Mouse (Mus musculus) limb, embryonic 14.5 days (tissue): ENCODE measurements at regions not wholly inside any gene's neighbourhood (a gene's known extent, or its start where the extent isn't known, plus 50 kb on each side); places are given as distances from the start of the nearest gene placed in this dataset.

Source experiments
- ATAC-seq: fragments of 200-750 bp; cut with Nextera tagmentation; 2 replicates; pipeline ENCODE4 v1.8.0; 2017; ENCODE audit warnings: low read depth, moderate number of reproducible peaks, moderate TSS enrichment; ENCODE audit not compliant: low FRiP score
- DNase-seq: peaks from one replicate; pipeline ENCODE4 v3.0.0-alpha.2; 2015; ENCODE audit warnings: low spot score
- H3K27ac ChIP-seq: fragments of 300-500 bp; sonication (generic); replicated peaks from 2 replicates; pipeline ENCODE4 v1.5.1; 2014; ENCODE audit warnings: low read depth, mild to moderate bottlenecking, low read length, moderate library complexity, mixed read lengths
- H3K27me3 ChIP-seq: fragments of 300-500 bp; sonication (generic); 2 replicates; pipeline ENCODE4 v1.6.1; 2014; ENCODE audit warnings: low read length, mixed read lengths; ENCODE audit not compliant: control insufficient read depth, insufficient read depth
- H3K36me3 ChIP-seq: fragments of 300-500 bp; sonication (generic); 2 replicates; pipeline ENCODE4 v1.6.1; 2014; ENCODE audit warnings: mild to moderate bottlenecking, low read length, moderate library complexity, mixed read lengths; ENCODE audit not compliant: control insufficient read depth, insufficient read depth
- H3K4me1 ChIP-seq: fragments of 300-500 bp; sonication (generic); 2 replicates; pipeline ENCODE4 v1.6.1; 2014; ENCODE audit warnings: antibody characterized with exemption, low read length, mixed read lengths; ENCODE audit not compliant: control insufficient read depth, insufficient read depth
- H3K4me2 ChIP-seq: fragments of 300-500 bp; sonication (generic); replicated peaks from 2 replicates; pipeline ENCODE4 v1.6.1; 2014; ENCODE audit warnings: low read depth, mild to moderate bottlenecking, low read length, moderate library complexity; ENCODE audit not compliant: severe bottlenecking
- H3K4me3 ChIP-seq: fragments of 300-500 bp; sonication (generic); replicated peaks from 2 replicates; pipeline ENCODE4 v1.5.1; 2014; ENCODE audit warnings: low read length
- H3K9ac ChIP-seq: fragments of 300-500 bp; sonication (generic); 2 replicates; pipeline ENCODE4 v1.6.1; 2014; ENCODE audit warnings: mild to moderate bottlenecking, low read depth, low read length, moderate library complexity; ENCODE audit not compliant: severe bottlenecking
- H3K9me3 ChIP-seq: fragments of 300-500 bp; sonication (generic); 2 replicates; pipeline ENCODE4 v1.6.1; 2016; ENCODE audit warnings: low read length; ENCODE audit not compliant: control insufficient read depth
- POLR2A ChIP-seq: fragments of 200-500 bp; IDR thresholded peaks from 2 replicates; pipeline ENCODE4 v1.8.0; 2012; ENCODE audit warnings: inconsistent platforms, mild to moderate bottlenecking, moderate library complexity, borderline replicate concordance; ENCODE audit not compliant: insufficient read depth, insufficient read length; ENCODE audit errors: extremely low read depth
- WGBS: fragments of 180-500 bp; shearing (Covaris S2); extraction: QIAGEN DNeasy Blood & Tissue Kit; methylation state at CpG from one replicate; pipeline ENCODE4 v1.1.7; 2014; 5-methylcytosine and 5-hydroxymethylcytosine counted together

DNA sequence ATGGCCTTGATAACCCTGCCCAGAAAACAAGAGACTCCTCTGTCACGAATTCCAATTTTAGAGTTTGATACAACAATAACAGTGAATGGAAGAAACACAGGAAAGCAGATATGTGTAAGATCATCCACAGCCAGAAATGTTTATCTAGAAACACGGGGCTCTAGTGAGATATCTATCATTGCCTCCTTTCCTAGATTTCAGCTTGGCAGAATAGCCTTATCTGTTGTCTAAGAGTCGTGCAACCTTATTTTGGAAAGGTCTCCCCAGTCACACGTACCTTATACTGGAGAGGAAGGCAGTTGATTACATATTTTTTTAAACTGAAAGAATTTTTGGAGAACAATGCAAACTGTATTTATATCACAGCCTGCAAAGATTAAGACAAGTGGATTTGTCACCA lies 61.6 kb downstream of the Gm10295 start:
- ATAC-seq (no peak), DNase-seq (no peak)
- 76% methylated on average over 4 of the region's 4 CpGs for WGBS
- no peaks in the 10 kb centered on the region for H3K9me3 ChIP-seq
- no peak overlapping the region for H3K4me2 ChIP-seq
- no peaks in the 10 kb centered on the region for H3K36me3 ChIP-seq
- H3K4me3 ChIP-seq, result no peak overlapping the region
- H3K27me3 ChIP-seq, result no peaks in the 10 kb centered on the region
- no peak for TF ChIP-seq POLR2A
- H3K4me1 ChIP-seq, result peaks cover 7% of the 10 kb centered on the region
- H3K9ac ChIP-seq, result no peak overlapping the region
- no peak overlapping the region for H3K27ac ChIP-seq

DNA sequence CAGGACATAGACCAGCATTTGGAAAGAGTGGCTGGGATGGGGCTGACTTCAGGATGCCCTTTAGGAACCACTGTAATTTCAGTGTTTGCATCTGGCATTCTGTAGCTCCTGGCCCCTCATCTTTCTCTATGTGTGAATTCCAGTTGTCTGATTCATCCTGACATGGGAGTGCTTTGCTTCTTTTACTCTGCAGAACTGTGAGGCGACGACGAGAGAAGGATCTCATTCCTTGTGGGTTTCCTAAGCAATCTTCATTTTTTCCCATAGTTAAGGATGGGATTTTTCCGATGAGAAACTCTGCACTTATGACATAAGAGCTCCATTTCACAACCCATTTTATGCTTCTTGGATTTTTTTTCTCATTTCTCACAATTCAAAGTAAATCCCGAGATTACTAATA lies 62.0 kb downstream of the Gm10295 start:
- H3K27ac ChIP-seq, result no peak overlapping the region
- ATAC-seq (no peak), DNase-seq (no peak)
- H3K4me3 ChIP-seq, result no peak overlapping the region
- 71% methylated on average over 5 of the region's 5 CpGs for WGBS
- no peaks in the 10 kb centered on the region for H3K9me3 ChIP-seq
- H3K4me1 ChIP-seq, result peaks cover 7% of the 10 kb centered on the region
- H3K4me2 ChIP-seq, result no peak overlapping the region
- H3K27me3 ChIP-seq, result no peaks in the 10 kb centered on the region
- no peaks in the 10 kb centered on the region for H3K36me3 ChIP-seq
- no peak overlapping the region for H3K9ac ChIP-seq
- TF ChIP-seq POLR2A, result no peak

DNA sequence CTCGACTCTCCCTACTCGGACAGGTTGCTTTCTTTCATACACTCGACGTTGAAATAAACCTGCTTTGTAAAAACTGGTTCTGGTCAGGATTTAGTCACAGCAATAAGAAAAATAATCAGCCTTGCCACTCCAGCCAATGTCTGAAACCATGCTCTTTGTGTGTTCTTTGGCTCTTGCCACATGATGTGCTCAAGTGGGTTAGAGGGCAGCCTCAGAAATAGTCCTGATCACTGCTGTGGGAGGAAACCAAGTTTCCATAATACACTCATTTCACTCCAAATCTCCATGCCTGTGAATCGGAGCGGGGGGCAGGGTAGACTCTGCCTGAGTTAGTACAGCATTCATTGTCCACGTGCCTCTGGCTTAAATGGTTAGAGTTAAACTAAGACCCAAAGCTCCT lies 63.8 kb downstream of the Gm10295 start:
- TF ChIP-seq POLR2A, result no peak
- Histone ChIP-seq H3K27ac (no peak overlapping the region), H3K4me1 (peaks cover 7% of the 10 kb centered on the region), H3K4me3 (no peak overlapping the region), H3K4me2 (no peak overlapping the region), H3K36me3 (no peaks in the 10 kb centered on the region), H3K9me3 (no peaks in the 10 kb centered on the region), H3K9ac (no peak overlapping the region), H3K27me3 (no peaks in the 10 kb centered on the region)
- no peak for ATAC-seq
- no peak for DNase-seq
- WGBS, result 70% methylated on average over 7 of the region's 7 CpGs

DNA sequence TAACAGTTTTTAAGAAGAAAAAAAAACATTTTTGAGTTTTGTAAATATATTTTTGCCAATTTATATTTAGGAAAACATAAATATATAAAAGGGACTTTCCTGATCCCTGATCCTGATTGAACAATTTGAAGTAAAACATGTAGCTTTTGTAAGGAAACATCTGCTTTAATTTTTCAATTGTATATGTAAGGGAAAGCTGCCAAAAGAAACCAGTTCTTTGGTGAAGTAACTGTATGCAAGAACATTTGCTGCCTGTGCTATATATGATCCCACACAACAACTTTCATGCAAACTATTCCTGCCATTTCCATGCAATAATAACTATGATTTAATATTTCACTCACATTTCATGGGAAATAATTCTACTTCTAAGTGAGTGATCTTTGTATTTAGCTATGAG lies 67.0 kb downstream of the Gm10295 start:
- Histone ChIP-seq H3K4me2 (no peak overlapping the region), H3K27me3 (no peaks in the 10 kb centered on the region), H3K27ac (no peak overlapping the region), H3K9me3 (no peaks in the 10 kb centered on the region), H3K4me3 (no peak overlapping the region), H3K9ac (no peak overlapping the region), H3K36me3 (no peaks in the 10 kb centered on the region), H3K4me1 (peaks cover 7% of the 10 kb centered on the region)
- TF ChIP-seq POLR2A, result no peak
- peak; percentile 13 for DNase-seq
- no peak for ATAC-seq

DNA sequence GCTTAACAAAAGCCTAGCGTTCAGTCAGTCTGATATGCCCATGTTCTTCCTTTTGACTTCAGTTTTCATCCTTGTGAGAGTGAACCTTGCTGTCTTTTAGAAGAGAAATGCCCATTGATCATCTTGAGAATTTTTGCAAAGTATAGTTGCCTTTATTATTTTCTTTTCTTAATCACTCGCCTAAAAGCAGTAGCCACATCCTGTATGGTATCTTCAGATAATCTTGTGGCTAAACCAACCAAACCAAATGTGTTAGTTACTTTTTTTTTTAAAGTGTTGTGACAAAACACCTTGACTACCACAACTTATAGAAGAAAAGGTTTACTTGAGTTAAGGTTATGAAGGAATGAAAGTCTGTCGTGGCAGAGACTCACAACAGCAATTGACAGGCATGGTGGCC lies 67.9 kb downstream of the Gm10295 start:
- no peaks in the 10 kb centered on the region for H3K36me3 ChIP-seq
- no peaks in the 10 kb centered on the region for H3K27me3 ChIP-seq
- H3K4me1 ChIP-seq, result peaks cover 7% of the 10 kb centered on the region
- DNase-seq (no peak), ATAC-seq (no peak)
- H3K4me2 ChIP-seq, result no peak overlapping the region
- TF ChIP-seq POLR2A, result no peak
- H3K4me3 ChIP-seq, result no peak overlapping the region
- no peaks in the 10 kb centered on the region for H3K9me3 ChIP-seq
- WGBS, result 86% methylated on average over 3 of the region's 3 CpGs
- no peak overlapping the region for H3K9ac ChIP-seq
- H3K27ac ChIP-seq, result no peak overlapping the region

DNA sequence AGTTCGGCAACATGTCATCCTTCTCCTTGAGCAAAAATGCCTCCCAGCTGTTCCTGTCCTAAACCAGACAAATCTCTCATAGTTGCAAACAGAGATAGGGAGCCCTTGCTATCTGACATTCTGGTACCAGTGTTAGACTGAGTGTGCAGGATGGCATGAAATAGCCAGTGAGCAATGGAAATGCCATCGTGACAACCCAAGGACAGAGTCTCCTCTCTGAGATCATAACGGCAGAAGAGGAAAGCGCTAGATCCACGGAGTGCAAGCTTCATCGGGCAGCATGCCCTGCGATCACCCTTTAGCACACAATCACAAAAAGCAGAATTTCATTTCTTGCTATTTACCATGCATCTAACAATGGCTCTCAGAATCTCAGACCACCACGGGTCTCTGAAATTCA lies 85.2 kb downstream of the Gm10295 start:
- 83% methylated on average over 8 of the region's 8 CpGs for WGBS
- Histone ChIP-seq H3K36me3 (no peaks in the 10 kb centered on the region), H3K4me1 (no peaks in the 10 kb centered on the region), H3K27ac (no peak overlapping the region), H3K9me3 (no peaks in the 10 kb centered on the region), H3K9ac (no peak overlapping the region), H3K27me3 (no peaks in the 10 kb centered on the region), H3K4me3 (no peak overlapping the region), H3K4me2 (no peak overlapping the region)
- DNase-seq (no peak), ATAC-seq (no peak)
- TF ChIP-seq POLR2A, result no peak
